Mouse (Mus musculus): ENCODE measurements at regions not wholly inside any gene's neighbourhood (a gene's known extent, or its start where the extent isn't known, plus 50 kb on each side); places are given as distances from the start of the nearest gene placed in this dataset.

GRCm38 (mm10) chr13:5978615-5979014, 117.3 kb downstream of the Klf6 start:
- TF ChIP-seq POLR2A (IDR thresholded peaks at IDR 0.05; ENCODE audit: insufficient read depth, low read depth, low read length) = no peak
- TF ChIP-seq CTCF (IDR thresholded peaks at IDR 0.05; ENCODE audit: insufficient read depth, low read depth, low read length) = no peak
- H3K4me3 ChIP-seq (ENCODE audit: insufficient read depth, low read depth, low read length) = no peak overlapping the region
- 35% methylated on average over 1 of the region's 1 CpGs for WGBS
- no peak overlapping the region for H3K27ac ChIP-seq (ENCODE audit: insufficient read depth, low read depth, low read length)
- H3K4me1 ChIP-seq (ENCODE audit: control insufficient read depth, insufficient read depth, low read length) = peaks cover 6% of the 10 kb centered on the region; the same call in 1 of the 2 replicates

GRCm38 (mm10) chr13:5987491-5987890, 126.2 kb downstream of the Klf6 start:
- no peak overlapping the region for H3K4me3 ChIP-seq (ENCODE audit: insufficient read depth, low read depth, low read length)
- TF ChIP-seq POLR2A (IDR thresholded peaks at IDR 0.05; ENCODE audit: insufficient read depth, low read depth, low read length) (no peak), CTCF (IDR thresholded peaks at IDR 0.05; ENCODE audit: insufficient read depth, low read depth, low read length) (no peak)
- WGBS = 92% methylated on average over 2 of the region's 2 CpGs
- H3K4me1 ChIP-seq (ENCODE audit: control insufficient read depth, insufficient read depth, low read length) = no peaks in the 10 kb centered on the region
- H3K27ac ChIP-seq (ENCODE audit: insufficient read depth, low read depth, low read length) = no peak overlapping the region

- WGBS = 92% methylated on average over 7 of the region's 7 CpGs
- Histone ChIP-seq H3K4me3 (ENCODE audit: insufficient read depth, low read depth, low read length) (no peak overlapping the region), H3K4me1 (ENCODE audit: control insufficient read depth, insufficient read depth, low read length) (no peaks in the 10 kb centered on the region), H3K27ac (ENCODE audit: insufficient read depth, low read depth, low read length) (no peak overlapping the region)
- TF ChIP-seq POLR2A (IDR thresholded peaks at IDR 0.05; ENCODE audit: insufficient read depth, low read depth, low read length) = no peak
- TF ChIP-seq CTCF (IDR thresholded peaks at IDR 0.05; ENCODE audit: insufficient read depth, low read depth, low read length) = no peak
Measured at GRCm38 (mm10) chr13:5988407-5988806, 127.1 kb downstream of the Klf6 start.

- no peak for TF ChIP-seq CTCF (IDR thresholded peaks at IDR 0.05; ENCODE audit: insufficient read depth, low read depth, low read length)
- no peak for TF ChIP-seq POLR2A (IDR thresholded peaks at IDR 0.05; ENCODE audit: insufficient read depth, low read depth, low read length)
- H3K4me1 ChIP-seq (ENCODE audit: control insufficient read depth, insufficient read depth, low read length) = no peaks in the 10 kb centered on the region
- H3K27ac ChIP-seq (ENCODE audit: insufficient read depth, low read depth, low read length) = no peak overlapping the region
- no peak overlapping the region for H3K4me3 ChIP-seq (ENCODE audit: insufficient read depth, low read depth, low read length)
- WGBS = 89% methylated on average over 8 of the region's 8 CpGs
Measured at GRCm38 (mm10) chr13:6000559-6001217, 139.4 kb downstream of the Klf6 start.

- TF ChIP-seq CTCF (IDR thresholded peaks at IDR 0.05; ENCODE audit: insufficient read depth, low read depth, low read length) = no peak
- TF ChIP-seq POLR2A (IDR thresholded peaks at IDR 0.05; ENCODE audit: insufficient read depth, low read depth, low read length) = no peak
- Histone ChIP-seq H3K27ac (ENCODE audit: insufficient read depth, low read depth, low read length) (no peak overlapping the region), H3K4me3 (ENCODE audit: insufficient read depth, low read depth, low read length) (no peak overlapping the region), H3K4me1 (ENCODE audit: control insufficient read depth, insufficient read depth, low read length) (no peaks in the 10 kb centered on the region)
- WGBS = 72% methylated on average over 3 of the region's 3 CpGs
Measured at GRCm38 (mm10) chr13:6001218-6001564, 139.9 kb downstream of the Klf6 start.

GRCm38 (mm10) chr13:6005901-6006300, 144.6 kb downstream of the Klf6 start:
- 91% methylated on average over 6 of the region's 6 CpGs for WGBS
- Histone ChIP-seq H3K4me3 (ENCODE audit: insufficient read depth, low read depth, low read length) (no peak overlapping the region), H3K4me1 (ENCODE audit: control insufficient read depth, insufficient read depth, low read length) (peaks cover 3% of the 10 kb centered on the region), H3K27ac (ENCODE audit: insufficient read depth, low read depth, low read length) (no peak overlapping the region)
- no peak for TF ChIP-seq CTCF (IDR thresholded peaks at IDR 0.05; ENCODE audit: insufficient read depth, low read depth, low read length)
- no peak for TF ChIP-seq POLR2A (IDR thresholded peaks at IDR 0.05; ENCODE audit: insufficient read depth, low read depth, low read length)

GRCm38 (mm10) chr13:6009671-6010070, 148.4 kb downstream of the Klf6 start:
- Histone ChIP-seq H3K27ac (ENCODE audit: insufficient read depth, low read depth, low read length) (no peak overlapping the region), H3K4me1 (ENCODE audit: control insufficient read depth, insufficient read depth, low read length) (peaks cover 3% of the 10 kb centered on the region), H3K4me3 (ENCODE audit: insufficient read depth, low read depth, low read length) (no peak overlapping the region)
- TF ChIP-seq POLR2A (IDR thresholded peaks at IDR 0.05; ENCODE audit: insufficient read depth, low read depth, low read length) = no peak
- TF ChIP-seq CTCF (IDR thresholded peaks at IDR 0.05; ENCODE audit: insufficient read depth, low read depth, low read length) = no peak
- WGBS = 30% methylated on average over 1 of the region's 1 CpGs

- Histone ChIP-seq H3K4me3 (ENCODE audit: insufficient read depth, low read depth, low read length) (no peak overlapping the region), H3K4me1 (ENCODE audit: control insufficient read depth, insufficient read depth, low read length) (no peaks in the 10 kb centered on the region), H3K27ac (ENCODE audit: insufficient read depth, low read depth, low read length) (no peak overlapping the region)
- TF ChIP-seq CTCF (IDR thresholded peaks at IDR 0.05; ENCODE audit: insufficient read depth, low read depth, low read length) = no peak
- TF ChIP-seq POLR2A (IDR thresholded peaks at IDR 0.05; ENCODE audit: insufficient read depth, low read depth, low read length) = no peak
- 70% methylated on average over 4 of the region's 4 CpGs for WGBS
Measured at GRCm38 (mm10) chr13:6027207-6027606, 165.9 kb downstream of the Klf6 start.

GRCm38 (mm10) chr13:6028878-6029277, 167.6 kb downstream of the Klf6 start:
- 67% methylated on average over 4 of the region's 4 CpGs for WGBS
- H3K4me3 ChIP-seq (ENCODE audit: insufficient read depth, low read depth, low read length) = no peak overlapping the region
- TF ChIP-seq POLR2A (IDR thresholded peaks at IDR 0.05; ENCODE audit: insufficient read depth, low read depth, low read length) = no peak
- TF ChIP-seq CTCF (IDR thresholded peaks at IDR 0.05; ENCODE audit: insufficient read depth, low read depth, low read length) = no peak
- no peaks in the 10 kb centered on the region for H3K4me1 ChIP-seq (ENCODE audit: control insufficient read depth, insufficient read depth, low read length)
- no peak overlapping the region for H3K27ac ChIP-seq (ENCODE audit: insufficient read depth, low read depth, low read length)

- Histone ChIP-seq H3K4me3 (ENCODE audit: insufficient read depth, low read depth, low read length) (no peak overlapping the region), H3K4me1 (ENCODE audit: control insufficient read depth, insufficient read depth, low read length) (no peaks in the 10 kb centered on the region), H3K27ac (ENCODE audit: insufficient read depth, low read depth, low read length) (no peak overlapping the region)
- WGBS = 79% methylated on average over 6 of the region's 6 CpGs
- TF ChIP-seq CTCF (IDR thresholded peaks at IDR 0.05; ENCODE audit: insufficient read depth, low read depth, low read length) (no peak), POLR2A (IDR thresholded peaks at IDR 0.05; ENCODE audit: insufficient read depth, low read depth, low read length) (no peak)
Measured at GRCm38 (mm10) chr13:6029461-6029860, 168.2 kb downstream of the Klf6 start.
